Mouse (Mus musculus) CD8-positive naive resting alpha-beta T cell, adult 2 months (primary cell): ENCODE data around the gene Abcg8.

Experiments
- DNase-seq, 2 experiments: peaks; one replicate each; pipeline ENCODE4 v3.0.0; 2022; ENCODE audit warnings: low read depth in 2 of 2, low spot score in 2 of 2

Gene Abcg8

GRCm38 (mm10) chr17:84675951-84676366 is at the start of gene Abcg8:
Gene Abcg8, plus strand, starts transcription at chr17:84676302.
- DNase-seq: no peak

GRCm38 (mm10) chr17:84626857-84627305 is 49.2 kb upstream of the Abcg8 start:
- no peak for DNase-seq

GRCm38 (mm10) chr17:84627721-84628120 is 48.4 kb upstream of the Abcg8 start:
- no peak for DNase-seq

- DNase-seq: no peak
Measured at GRCm38 (mm10) chr17:84628611-84629010, 47.5 kb upstream of the Abcg8 start.

GRCm38 (mm10) chr17:84631836-84632235 is 44.3 kb upstream of the Abcg8 start:
- no peak for DNase-seq

GRCm38 (mm10) chr17:84633443-84633842 is 42.7 kb upstream of the Abcg8 start:
- DNase-seq: peak; percentile 56 to 67

GRCm38 (mm10) chr17:84636328-84636727 is 39.8 kb upstream of the Abcg8 start:
- no peak for DNase-seq

- no peak for DNase-seq
Measured at GRCm38 (mm10) chr17:84637971-84638370, 38.1 kb upstream of the Abcg8 start.

- DNase-seq: no peak
Measured at GRCm38 (mm10) chr17:84639796-84640378, 36.2 kb upstream of the Abcg8 start.

- peak; percentile 52 to 54 for DNase-seq
Measured at GRCm38 (mm10) chr17:84641893-84642292, 34.2 kb upstream of the Abcg8 start.

GRCm38 (mm10) chr17:84642324-84642723 is 33.8 kb upstream of the Abcg8 start:
- DNase-seq: no peak

GRCm38 (mm10) chr17:84644292-84645050 is 31.6 kb upstream of the Abcg8 start:
- no peak for DNase-seq

GRCm38 (mm10) chr17:84645119-84645518 is 31.0 kb upstream of the Abcg8 start:
- no peak for DNase-seq

- no peak for DNase-seq
Measured at GRCm38 (mm10) chr17:84645894-84646293, 30.2 kb upstream of the Abcg8 start.

GRCm38 (mm10) chr17:84646477-84646876 is 29.6 kb upstream of the Abcg8 start:
- DNase-seq: no peak

- no peak for DNase-seq
Measured at GRCm38 (mm10) chr17:84647630-84648029, 28.5 kb upstream of the Abcg8 start.

GRCm38 (mm10) chr17:84650302-84651017 is 25.6 kb upstream of the Abcg8 start:
- DNase-seq: no peak

GRCm38 (mm10) chr17:84653544-84653943 is 22.6 kb upstream of the Abcg8 start:
- DNase-seq: no peak

- no peak for DNase-seq
Measured at GRCm38 (mm10) chr17:84656205-84656604, 19.9 kb upstream of the Abcg8 start.

- DNase-seq: no peak
Measured at GRCm38 (mm10) chr17:84656653-84657421, 19.3 kb upstream of the Abcg8 start.

GRCm38 (mm10) chr17:84657422-84657732 is 18.7 kb upstream of the Abcg8 start:
- DNase-seq: no peak
